Mouse (Mus musculus): ENCODE results near the gene Lix1.

- TF ChIP-seq POLR2A (IDR thresholded peaks at IDR 0.05; ENCODE audit: extremely low read depth, insufficient read depth, low read length) = no peak
- no peak for TF ChIP-seq CTCF (IDR thresholded peaks at IDR 0.05; ENCODE audit: extremely low read depth, insufficient read depth, low read length)
Measured at GRCm38 (mm10) chr17:17491622-17492001, 89.1 kb downstream of the Lix1 start.

Measured in cortical plate, adult 2 months (tissue).